Mouse (Mus musculus) neutrophil, adult 5-6 weeks (primary cell): ENCODE data around the gene Ampd2. TPM values are rescaled to one million over a fixed set of nuclear protein-coding genes. Genes with fewer than 3 reads are reported as not detected.

Experiments
- ATAC-seq: fragments of 151-379, 151-347 bp; 2 replicates; pipeline ENCODE4 v1.8.0; 2017; ENCODE audit warnings: mild to moderate bottlenecking, moderate TSS enrichment; ENCODE audit not compliant: insufficient number of reproducible peaks, poor library complexity, low FRiP score, severe bottlenecking; ENCODE audit errors: extremely low read depth
- total RNA-seq: library from RNA; stranded (forward); fragments of 200-1000 nt; gene quantifications from 2 replicates; pipeline ENCODE4 v1.2.3, GENCODE M21; 2017

Gene Ampd2
- total RNA-seq, 1 experiment from 2014 or later = 18.5 TPM

GRCm38 (mm10) chr3:108076836-108077235, 9.6 kb downstream of the Ampd2 start:
- no peak for ATAC-seq

GRCm38 (mm10) chr3:108072983-108073569, 13.4 kb downstream of the Ampd2 start:
- no peak for ATAC-seq

- ATAC-seq = peak; percentile 86
Observed at GRCm38 (mm10) chr3:108070295-108071293, 15.9 kb downstream of the Ampd2 start.

- no peak for ATAC-seq
Observed at GRCm38 (mm10) chr3:108069231-108069870, 17.1 kb downstream of the Ampd2 start.

- no peak for ATAC-seq
Observed at GRCm38 (mm10) chr3:108068826-108069225, 17.6 kb downstream of the Ampd2 start.

- no peak for ATAC-seq
Observed at GRCm38 (mm10) chr3:108067370-108067934, 19.0 kb downstream of the Ampd2 start.

- ATAC-seq = no peak
Observed at GRCm38 (mm10) chr3:108065551-108065950, 20.9 kb downstream of the Ampd2 start.

- no peak for ATAC-seq
Observed at GRCm38 (mm10) chr3:108064672-108065071, 21.8 kb downstream of the Ampd2 start.

- ATAC-seq = no peak
Observed at GRCm38 (mm10) chr3:108062648-108063047, 23.8 kb downstream of the Ampd2 start.

- ATAC-seq = peak; percentile 68
Observed at GRCm38 (mm10) chr3:108061420-108061819, 25.0 kb downstream of the Ampd2 start.

GRCm38 (mm10) chr3:108050493-108050892, 36.0 kb downstream of the Ampd2 start:
- ATAC-seq = no peak

- no peak for ATAC-seq
Observed at GRCm38 (mm10) chr3:108048306-108048705, 38.1 kb downstream of the Ampd2 start.

GRCm38 (mm10) chr3:108046944-108047655, 39.4 kb downstream of the Ampd2 start:
- ATAC-seq = no peak

GRCm38 (mm10) chr3:108044394-108045140, 41.9 kb downstream of the Ampd2 start, which contains the start of gene Gstm4:
TSS of gene Gstm4 (minus strand) at chr3:108044894.
- ATAC-seq = peak; percentile 96

GRCm38 (mm10) chr3:108033156-108033555, 53.3 kb downstream of the Ampd2 start:
- no peak for ATAC-seq

- no peak for ATAC-seq
Observed at GRCm38 (mm10) chr3:108032113-108032512, 54.3 kb downstream of the Ampd2 start.

GRCm38 (mm10) chr3:108028641-108029365, 57.6 kb downstream of the Ampd2 start:
- no peak for ATAC-seq
